Mouse (Mus musculus) layer of hippocampus, adult 18-20 months (tissue): ENCODE measurements around the gene Etl4. TPM values are rescaled to one million over a fixed set of nuclear protein-coding genes. Genes with fewer than 3 reads are reported as not detected.
A peak's percentile ranks its signal among the peaks of the same experiment; 100 is the strongest.

Experiments used
- DNase-seq, 2 experiments: peaks; one replicate each; pipeline ENCODE4 v3.0.0; 2022; ENCODE audit warnings: low spot score in 2 of 2
- total RNA-seq, 2 experiments: library from RNA; stranded (reverse); gene quantifications; 2 replicates each; pipeline ENCODE4 v1.2.3; 2021

Gene Etl4
- total RNA-seq, 2 experiments from 2014 or later, result 71.2 to 87.3 TPM

DNA sequence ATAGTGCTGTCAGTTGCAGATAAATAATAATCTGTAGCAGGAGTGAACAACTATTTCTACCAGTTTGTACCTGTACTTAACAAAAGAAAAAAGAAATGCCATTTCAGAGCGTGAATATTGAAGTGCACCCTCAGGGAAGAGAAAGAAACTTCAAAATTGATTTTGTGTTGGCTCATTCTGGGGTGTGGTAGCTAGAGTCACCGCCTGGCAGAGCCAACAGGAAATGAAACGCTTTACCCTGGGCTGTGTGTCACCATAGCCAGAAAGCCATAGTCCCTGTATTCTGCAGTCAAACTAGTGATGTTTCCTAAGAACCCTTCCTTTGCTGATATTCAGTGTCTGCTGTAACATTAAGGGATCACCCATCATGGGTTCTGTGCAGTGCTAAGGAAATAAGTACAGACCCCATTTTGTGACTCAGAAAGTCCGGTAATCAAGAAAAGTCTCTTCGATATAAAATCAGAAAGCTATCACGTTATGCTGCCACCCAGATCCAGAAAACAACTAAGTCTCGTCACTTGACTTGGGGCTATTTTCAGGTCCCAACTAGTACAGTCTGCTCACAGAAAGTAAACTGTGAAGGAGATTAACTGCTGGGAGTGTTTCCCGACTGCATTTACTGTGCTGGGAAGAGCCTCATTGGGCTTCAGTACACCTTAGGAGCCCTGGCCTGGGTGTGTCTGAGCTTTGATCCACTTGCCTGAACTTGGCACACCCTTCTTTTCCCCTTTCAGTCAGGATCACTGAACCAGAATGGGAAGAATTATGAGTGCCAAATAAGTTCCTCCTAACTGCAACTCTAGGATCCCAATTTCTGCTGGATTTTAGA lies 843.9 kb downstream of the Etl4 start:
- DNase-seq, result no peak

DNA sequence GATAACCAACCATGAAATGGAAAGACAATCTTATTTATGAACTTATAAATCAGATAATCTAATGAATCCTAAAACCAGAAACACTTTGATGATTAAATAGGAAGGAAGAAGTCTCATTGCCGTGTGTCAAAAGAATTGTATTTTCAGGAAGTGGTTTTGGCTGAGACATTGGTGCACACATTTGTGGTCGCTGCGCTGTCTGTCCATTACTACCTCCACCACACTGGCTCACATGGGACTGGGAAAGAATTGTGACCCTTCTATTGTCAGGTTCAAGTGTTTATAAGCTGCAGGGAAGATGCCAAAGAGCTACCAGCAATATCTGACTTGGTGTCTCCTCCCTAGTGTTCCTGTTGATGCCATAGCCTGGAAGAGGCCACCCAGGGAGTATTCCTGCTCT lies 847.4 kb downstream of the Etl4 start:
- DNase-seq, result no peak

DNA sequence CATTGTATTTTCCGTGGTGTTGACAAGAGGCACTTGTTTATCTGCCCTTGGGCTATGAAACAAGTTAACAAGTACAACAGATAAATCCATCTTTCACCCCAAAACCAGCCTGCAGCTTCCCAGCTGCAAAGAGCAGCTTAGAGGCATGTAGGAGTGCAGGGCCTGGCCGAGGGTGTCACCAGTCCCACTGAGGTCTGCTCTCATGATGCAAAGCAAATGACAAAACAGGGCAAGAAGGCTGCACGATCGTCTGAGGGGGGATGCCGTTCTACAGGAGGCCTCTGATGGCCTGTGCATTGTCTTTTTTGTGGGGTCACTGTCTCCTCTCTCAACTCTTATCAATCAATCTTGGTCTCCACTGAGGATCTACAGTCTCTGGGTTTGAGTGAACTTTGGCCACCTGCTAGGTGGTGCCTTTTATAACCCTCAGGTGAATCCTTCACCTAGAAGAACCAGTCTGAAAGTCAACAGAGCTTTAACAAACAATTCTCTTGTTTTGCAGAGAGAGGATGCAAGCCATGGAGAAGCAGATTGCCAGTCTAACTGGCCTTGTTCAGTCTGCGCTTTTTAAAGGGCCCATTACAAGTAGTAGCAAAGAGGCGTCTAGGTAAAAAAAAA lies 849.6 kb downstream of the Etl4 start:
- DNase-seq, result no peak

DNA sequence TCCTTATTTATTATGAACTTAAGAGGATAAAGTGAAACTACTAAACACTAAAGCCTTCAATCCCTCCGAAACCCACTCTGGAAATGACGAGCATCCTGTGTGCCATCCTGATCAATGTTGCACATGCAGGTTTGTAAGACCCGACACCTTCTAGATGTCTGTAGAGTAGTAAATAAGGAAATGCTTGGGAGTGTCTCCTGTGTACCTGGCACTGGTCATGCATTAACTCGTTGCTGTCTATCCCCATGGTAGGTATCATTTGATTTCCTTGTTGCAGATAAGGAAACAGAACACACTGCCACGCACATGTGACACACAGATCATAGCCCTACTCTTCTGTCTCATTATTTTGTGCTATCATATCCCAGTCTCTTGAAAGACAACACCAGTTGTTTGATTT lies 851.7 kb downstream of the Etl4 start:
- no peak for DNase-seq

DNA sequence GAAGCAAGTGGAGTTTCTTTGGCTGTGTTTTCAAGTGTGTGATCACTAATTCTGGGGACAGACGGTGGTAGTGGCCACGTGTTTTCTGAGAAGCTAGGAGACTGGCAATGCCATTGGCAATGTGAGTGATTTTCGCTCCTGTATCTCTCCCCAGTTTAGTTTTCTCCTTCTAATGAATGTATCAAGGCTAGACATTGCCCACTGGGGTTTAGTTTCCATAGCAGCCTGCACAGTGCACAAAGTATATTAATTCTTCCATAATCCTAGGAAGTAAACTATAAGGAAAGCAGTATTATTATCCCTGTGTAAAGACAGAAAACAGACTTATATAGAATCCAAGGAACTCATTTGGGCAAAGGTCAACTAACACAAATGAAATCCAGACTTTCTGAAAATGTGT lies 852.2 kb downstream of the Etl4 start:
- no peak for DNase-seq

DNA sequence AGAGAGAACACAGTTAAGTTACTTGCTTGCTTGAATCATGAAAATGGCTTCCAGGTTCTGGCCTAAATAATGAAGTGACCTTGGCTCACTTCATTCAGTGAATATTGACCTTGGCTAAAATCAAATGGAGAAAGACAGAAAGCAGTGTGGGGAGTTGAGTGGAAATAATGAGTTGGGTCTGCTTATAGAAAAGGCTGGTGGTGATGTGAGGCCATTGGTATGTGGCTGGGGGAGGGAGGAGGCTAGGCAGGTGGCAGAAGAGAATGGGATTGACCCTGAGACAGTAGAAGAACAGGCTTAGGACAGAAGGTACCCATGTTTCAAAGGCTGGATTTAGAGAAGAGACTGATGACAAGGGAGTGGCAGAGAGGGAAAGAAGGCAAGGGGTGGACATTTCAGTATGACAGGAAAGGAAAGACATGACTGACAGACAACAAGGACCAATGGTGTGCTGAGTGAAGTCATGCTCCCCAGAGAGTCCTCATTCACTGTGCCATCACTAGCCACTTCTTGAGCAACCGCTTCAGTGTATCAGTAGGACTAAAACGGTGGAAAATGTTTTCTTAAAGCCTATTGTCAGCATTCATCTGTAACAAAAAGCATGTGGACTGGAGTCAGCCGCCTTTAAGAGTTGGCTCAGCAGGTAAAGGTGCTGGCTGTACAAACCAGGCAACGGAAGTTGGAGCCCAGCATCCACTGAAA lies 854.1 kb downstream of the Etl4 start:
- no peak for DNase-seq

DNA sequence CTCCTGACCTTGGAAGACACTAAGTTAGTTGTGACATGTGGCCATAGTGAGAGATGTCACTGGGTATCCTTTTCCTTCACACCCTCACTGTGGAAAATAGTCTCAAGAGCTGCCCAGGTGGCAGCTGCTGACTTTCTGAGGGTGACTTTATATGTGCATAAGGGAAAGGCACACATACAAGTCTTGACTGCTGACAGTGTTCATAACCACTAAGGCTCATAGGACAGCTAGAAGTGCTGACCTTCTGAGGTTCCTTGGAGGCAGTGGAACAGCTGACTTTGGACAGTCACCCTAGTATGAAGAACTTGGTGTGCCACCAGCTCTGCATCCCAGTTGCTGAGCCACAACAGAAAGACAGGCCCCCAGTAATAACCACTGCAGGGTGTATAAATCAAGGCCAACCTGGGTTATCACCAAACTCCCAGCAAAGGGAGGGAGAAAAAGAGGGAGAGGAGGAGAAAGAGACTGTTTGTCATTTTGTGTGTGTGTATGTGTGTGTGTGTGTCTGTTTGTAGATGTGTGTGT lies 855.0 kb downstream of the Etl4 start:
- no peak for DNase-seq

DNA sequence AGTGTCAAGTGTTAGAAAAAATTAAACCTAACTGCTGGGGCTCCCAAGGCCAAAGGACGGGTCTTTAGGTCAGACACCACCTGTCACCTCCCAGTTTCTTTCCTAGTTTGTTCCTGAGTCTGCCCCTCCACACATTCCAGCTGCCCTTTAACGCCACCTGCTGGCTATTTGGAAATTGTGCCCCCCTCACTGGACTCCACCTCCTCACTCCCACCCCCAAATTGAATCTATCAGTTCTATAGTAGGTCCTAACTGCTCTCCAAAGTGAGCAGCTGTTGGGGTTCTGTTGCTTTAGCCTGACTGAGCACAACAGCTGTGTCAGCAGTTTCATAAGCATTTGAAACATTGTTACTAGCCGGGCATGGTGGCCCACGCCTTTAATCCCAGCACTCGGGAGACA lies 859.1 kb downstream of the Etl4 start:
- no peak for DNase-seq

DNA sequence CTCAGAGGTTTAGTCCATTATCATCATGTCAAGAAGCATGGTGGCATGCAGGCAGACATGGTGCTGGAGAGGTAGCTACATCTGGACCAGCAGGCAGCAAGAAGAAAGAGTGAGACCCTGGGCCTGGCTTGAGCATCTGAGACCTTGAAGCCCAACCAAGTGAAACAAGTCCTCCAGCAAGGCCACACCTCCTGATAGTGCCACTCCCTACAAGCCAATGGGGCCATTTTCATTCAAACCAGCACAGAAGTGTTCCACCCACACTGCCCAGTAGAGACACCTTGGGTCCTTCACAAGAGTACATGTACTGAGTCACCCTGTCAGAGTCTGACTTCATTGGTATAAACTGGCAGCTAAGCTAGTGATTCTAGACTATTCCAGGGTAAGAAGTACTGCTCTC lies 860.6 kb downstream of the Etl4 start:
- no peak for DNase-seq

- no peak for DNase-seq
Measured at GRCm38 (mm10) chr2:20774462-20774861, 864.9 kb downstream of the Etl4 start.

DNA sequence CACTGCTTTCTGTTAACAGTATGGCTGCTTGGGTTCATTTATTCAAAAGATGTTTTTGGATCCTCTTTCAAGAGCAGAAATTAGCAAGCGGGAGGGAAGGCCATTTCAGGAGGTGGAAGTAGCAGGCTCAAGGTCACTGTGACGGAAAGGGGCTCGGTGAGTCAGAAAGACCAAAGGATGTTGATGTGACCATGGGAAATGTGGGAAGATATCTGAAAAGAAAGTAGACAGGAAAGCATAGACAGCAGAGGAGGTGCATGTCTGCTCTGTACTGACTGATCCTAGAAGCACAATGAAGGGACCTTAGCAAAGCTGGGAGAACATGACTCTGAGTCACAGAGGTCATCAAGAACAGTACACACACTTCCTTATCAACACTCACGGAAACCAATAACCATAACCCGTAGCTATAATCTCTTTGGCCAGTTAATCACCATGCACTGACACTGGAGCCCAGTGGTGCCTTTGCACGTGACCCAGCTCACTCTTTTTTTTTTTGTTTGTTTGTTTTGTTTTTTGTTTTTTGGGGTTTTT lies 866.7 kb downstream of the Etl4 start:
- no peak for DNase-seq

DNA sequence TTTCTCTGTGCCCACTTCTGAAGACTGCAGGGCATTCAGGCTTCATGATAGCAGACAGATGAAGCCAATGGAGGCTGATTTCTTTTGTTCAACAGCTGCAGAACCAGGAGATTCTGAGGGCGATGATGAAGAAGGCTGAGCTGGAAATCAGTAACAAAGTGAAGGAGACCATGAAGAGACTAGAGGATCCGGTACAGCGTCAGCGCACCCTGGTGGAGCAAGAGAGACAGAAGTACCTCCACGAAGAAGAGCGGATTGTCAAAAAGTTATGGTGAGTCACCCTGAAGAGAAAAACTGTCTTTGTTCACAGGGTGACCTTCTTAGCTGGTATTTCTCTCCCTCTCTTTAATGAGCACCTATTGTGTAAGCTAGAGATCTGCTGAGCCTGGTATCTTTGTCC lies 868.4 kb downstream of the Etl4 start:
- peak in 1 of 2 experiments; percentile 27 for DNase-seq

DNA sequence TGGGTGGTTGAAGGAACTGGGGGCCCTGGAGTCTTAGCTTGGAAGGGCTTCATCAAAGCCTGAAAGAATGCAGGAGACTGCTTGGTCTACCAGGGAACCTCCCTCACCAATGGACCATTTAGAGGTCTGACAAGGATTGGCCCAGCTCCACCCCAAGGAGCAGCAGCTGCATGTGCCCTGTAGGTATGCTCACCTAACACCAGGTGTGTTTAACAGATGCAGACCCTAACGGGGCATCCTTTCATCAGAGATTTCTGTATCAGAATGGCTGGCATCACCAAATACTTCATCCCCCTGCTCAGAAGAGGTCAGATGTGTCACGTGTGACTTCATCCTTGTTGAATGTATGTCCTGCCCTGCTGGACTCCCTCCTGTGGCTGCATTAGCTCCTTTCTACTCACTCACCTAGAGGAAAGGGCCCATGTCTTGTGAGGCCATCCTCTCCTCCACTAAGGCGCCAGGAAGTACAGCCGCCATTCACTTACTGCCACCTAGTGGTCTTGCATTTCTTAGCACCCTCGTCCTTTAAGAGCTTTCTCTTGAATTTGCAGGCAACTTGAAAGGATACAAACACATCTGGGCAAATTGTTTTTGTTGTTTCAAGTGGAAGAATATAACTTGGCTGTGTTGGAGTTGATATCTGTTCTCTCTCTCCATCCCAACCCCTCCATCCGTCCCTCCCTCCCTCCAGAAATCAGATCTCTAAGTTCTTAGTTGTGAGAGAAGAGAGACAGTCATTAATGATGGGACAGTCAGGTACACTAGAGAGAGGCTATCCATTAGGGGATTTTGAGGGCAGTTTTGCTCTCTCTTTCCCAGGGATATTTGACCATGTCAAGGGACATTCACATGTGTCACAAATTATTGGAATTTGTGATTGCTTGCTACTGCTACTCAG lies 870.2 kb downstream of the Etl4 start:
- peak; percentile 43 to 64 for DNase-seq

GRCm38 (mm10) chr2:20801236-20801890 lies 891.8 kb downstream of the Etl4 start:
- DNase-seq, result no peak

GRCm38 (mm10) chr2:20811506-20811905 lies 901.9 kb downstream of the Etl4 start:
- peak in 1 of 2 experiments; percentile 22 for DNase-seq

GRCm38 (mm10) chr2:20813986-20814385 lies 904.4 kb downstream of the Etl4 start:
- DNase-seq, result no peak

DNA sequence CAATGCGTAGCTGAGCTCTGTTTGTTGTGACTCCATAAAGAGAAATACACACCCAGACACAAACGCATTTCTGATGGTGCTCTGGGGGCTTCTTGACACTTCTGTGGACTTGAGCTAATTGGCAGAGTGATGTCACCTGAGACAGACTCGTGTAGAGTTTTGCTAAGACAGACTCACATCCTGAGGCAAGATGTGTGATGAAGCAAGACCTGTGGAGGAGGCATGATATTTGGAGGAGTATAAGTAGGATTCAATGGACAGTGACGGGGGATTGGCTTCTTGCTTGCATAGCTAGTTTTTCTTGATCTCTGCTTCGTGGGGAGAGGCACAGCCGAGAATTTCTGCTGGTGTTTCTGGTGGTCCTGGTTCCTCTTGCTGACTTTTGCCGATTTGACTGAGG lies 908.6 kb downstream of the Etl4 start:
- DNase-seq, result no peak

DNA sequence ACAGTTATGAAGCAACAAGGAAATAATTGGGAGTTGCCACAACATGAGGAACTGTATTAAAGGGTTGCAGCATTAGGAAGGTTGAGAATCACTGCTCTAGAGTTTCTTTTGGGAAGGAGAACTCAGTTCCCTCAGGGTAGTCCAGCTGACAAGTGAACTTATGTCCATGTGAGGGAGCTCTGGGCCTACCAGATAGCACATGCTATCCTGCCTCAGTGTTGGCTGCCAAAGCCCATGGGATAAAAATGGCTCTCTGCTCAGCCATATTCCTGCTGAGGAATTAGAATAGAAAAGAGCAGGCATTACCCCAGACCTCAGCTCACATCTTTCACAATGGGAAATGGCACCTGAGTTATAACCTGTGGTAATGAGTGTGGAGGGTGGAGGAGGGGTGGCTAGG lies 916.7 kb downstream of the Etl4 start:
- no peak for DNase-seq

DNA sequence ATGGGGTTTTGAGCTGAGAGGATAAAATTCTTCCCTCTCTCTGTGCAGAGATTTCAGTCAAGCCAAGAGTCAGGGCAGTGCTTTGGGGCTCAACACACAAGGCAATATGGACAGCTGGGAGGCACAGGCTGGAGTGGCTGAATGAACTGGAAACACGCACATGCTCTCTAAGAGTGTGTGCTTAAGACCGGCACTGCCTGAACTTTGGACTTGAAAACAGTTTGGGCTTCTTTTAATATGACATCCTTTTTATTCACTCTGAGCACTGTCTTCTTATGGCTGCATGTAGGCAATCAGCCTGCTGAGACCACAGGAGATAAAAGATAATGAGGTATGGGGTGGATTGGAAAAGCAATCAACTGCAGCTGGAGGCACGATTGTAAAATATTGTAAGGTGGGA lies 921.3 kb downstream of the Etl4 start:
- no peak for DNase-seq
